Mouse (Mus musculus) forebrain, postnatal 0 days (tissue): ENCODE data around the gene Eva1b. TPM values are rescaled to one million over a fixed set of nuclear protein-coding genes. Genes with fewer than 3 reads are reported as not detected.
"Not testable (repeated sequence)": the region's sequence is repeated elsewhere in the genome, so short reads cannot be mapped to it uniquely, and the experiment has no call there.

ENCODE experiments used
- ATAC-seq: fragments of 200-750 bp; cut with Nextera tagmentation; 2 replicates; pipeline ENCODE4 v1.8.0; 2017; ENCODE audit warnings: mild to moderate bottlenecking, moderate library complexity
- DNase-seq: peaks from one replicate; pipeline ENCODE4 v3.0.0-alpha.2; 2015
- H3K27ac ChIP-seq: fragments of 300-500 bp; sonication (generic); 2 replicates; pipeline ENCODE4 v1.5.1; 2014; ENCODE audit warnings: low read depth, mild to moderate bottlenecking, antibody characterized with exemption, low read length, moderate library complexity, mixed read lengths
- H3K27me3 ChIP-seq: fragments of 300-500 bp; sonication (generic); 2 replicates; pipeline ENCODE4 v1.6.1; 2014; ENCODE audit warnings: mild to moderate bottlenecking, low read length, mixed read lengths; ENCODE audit not compliant: insufficient read depth
- H3K36me3 ChIP-seq: fragments of 300-500 bp; sonication (generic); 2 replicates; pipeline ENCODE4 v1.6.1; 2014; ENCODE audit warnings: mild to moderate bottlenecking, moderate library complexity; ENCODE audit not compliant: insufficient read depth
- H3K4me1 ChIP-seq: fragments of 300-500 bp; sonication (generic); 2 replicates; pipeline ENCODE4 v1.6.1; 2014; ENCODE audit warnings: antibody characterized with exemption; ENCODE audit not compliant: insufficient read depth
- H3K4me2 ChIP-seq: fragments of 300-500 bp; sonication (generic); 2 replicates; pipeline ENCODE4 v1.6.1; 2014; ENCODE audit warnings: low read depth, mild to moderate bottlenecking, moderate library complexity
- H3K4me3 ChIP-seq: fragments of 300-500 bp; sonication (generic); 2 replicates; pipeline ENCODE4 v1.5.1; 2014; ENCODE audit warnings: low read depth, low read length, mixed read lengths
- H3K9ac ChIP-seq: fragments of 300-500 bp; sonication (generic); 2 replicates; pipeline ENCODE4 v1.6.1; 2014; ENCODE audit warnings: mild to moderate bottlenecking
- H3K9me3 ChIP-seq: fragments of 300-500 bp; sonication (generic); 2 replicates; pipeline ENCODE4 v1.6.1; 2016; ENCODE audit warnings: low read length
- CTCF ChIP-seq: sonication (generic); IDR thresholded peaks from 2 replicates; pipeline ENCODE4 v1.5.1; 2016; ENCODE audit warnings: antibody characterized with exemption, control low read depth, low read depth
- WGBS: fragments of 180-500 bp; shearing (Covaris S2); extraction: QIAGEN DNeasy Blood & Tissue Kit; methylation state at CpG from one replicate; pipeline ENCODE4 v1.1.7; 2014; 5-methylcytosine and 5-hydroxymethylcytosine counted together
- polyA plus RNA-seq: library from polyadenylated mRNA; unstranded; fragments of >200 nt; fragmentation: Nextera tagmentation; extraction: Ambion mirVana; gene quantifications from 2 replicates; pipeline ENCODE4 v1.2.1, GENCODE M21; 2015
- total RNA-seq: library from RNA; depleted of rRNA; stranded (reverse); fragments of >200 nt; gene quantifications from 2 replicates; pipeline ENCODE4 v1.2.3, GENCODE M21; 2014

The Eva1b gene
- total and polyA plus RNA-seq, 2 experiments from 2014 or later = 10.6 to 12.9 TPM

- Histone ChIP-seq H3K9ac (no peak overlapping the region), H3K9me3 (no peaks in the 10 kb centered on the region), H3K27me3 (no peaks in the 10 kb centered on the region), H3K4me2 (no peak overlapping the region), H3K4me1 (no peaks in the 10 kb centered on the region), H3K27ac (no peak overlapping the region), H3K36me3 (peaks cover 74% of the 10 kb centered on the region), H3K4me3 (no peak overlapping the region)
- ATAC-seq (no peak), DNase-seq (no peak)
- 84% methylated on average over 5 of the region's 5 CpGs for whole genome bisulfite sequencing
- TF ChIP-seq CTCF = no peak
These were observed 26.3 kb downstream of the Eva1b start for GRCm38 (mm10) chr4:126173800-126174199.

- not testable (repeated sequence) for ATAC-seq, H3K4me3 ChIP-seq, H3K4me2 ChIP-seq, H3K9ac ChIP-seq, H3K27me3 ChIP-seq, H3K27ac ChIP-seq, DNase-seq, H3K9me3 ChIP-seq, H3K4me1 ChIP-seq
- H3K36me3 ChIP-seq = peaks cover 64% of the 10 kb centered on the region
- WGBS = 93% methylated on average over 7 of the region's 7 CpGs
These were observed 28.4 kb downstream of the Eva1b start for GRCm38 (mm10) chr4:126175980-126176379.

GRCm38 (mm10) chr4:126181170-126181957 lies 33.8 kb downstream of the Eva1b start:
- peak; percentile 81 for TF ChIP-seq CTCF
- H3K36me3 ChIP-seq = peaks cover 31% of the 10 kb centered on the region
- 50% methylated on average over 7 of the region's 7 CpGs for WGBS

GRCm38 (mm10) chr4:126183034-126183433 lies 35.5 kb downstream of the Eva1b start:
- Histone ChIP-seq H3K27me3 (no peaks in the 10 kb centered on the region), H3K4me1 (no peaks in the 10 kb centered on the region), H3K27ac (no peak overlapping the region), H3K4me2 (no peak overlapping the region), H3K9ac (no peak overlapping the region), H3K36me3 (peaks cover 17% of the 10 kb centered on the region), H3K9me3 (no peaks in the 10 kb centered on the region), H3K4me3 (no peak overlapping the region)
- TF ChIP-seq CTCF = no peak
- ATAC-seq (no peak), DNase-seq (no peak)
- 87% methylated on average over 5 of the region's 5 CpGs for WGBS

More at GRCm38 (mm10) chr4:126181170-126181957, 33.8 kb downstream of the Eva1b start:
- no peaks in the 10 kb centered on the region for H3K27me3 ChIP-seq
- ATAC-seq = peak; percentile 69
- no peaks in the 10 kb centered on the region for H3K4me1 ChIP-seq
- H3K27ac ChIP-seq = no peak overlapping the region
- H3K9ac ChIP-seq = no peak overlapping the region
- no peaks in the 10 kb centered on the region for H3K9me3 ChIP-seq
- no peak overlapping the region for H3K4me2 ChIP-seq
- H3K4me3 ChIP-seq = no peak overlapping the region
- DNase-seq = peak; percentile 70

- H3K36me3 ChIP-seq = no peaks in the 10 kb centered on the region
- H3K9me3 ChIP-seq = no peaks in the 10 kb centered on the region
- H3K4me3 ChIP-seq = no peak overlapping the region
- no peak for TF ChIP-seq CTCF
- no peak overlapping the region for H3K9ac ChIP-seq
- 97% methylated on average over 3 of the region's 3 CpGs for WGBS
- H3K27ac ChIP-seq = no peak overlapping the region
- ATAC-seq (no peak), DNase-seq (no peak)
- H3K4me2 ChIP-seq = no peak overlapping the region
- no peaks in the 10 kb centered on the region for H3K4me1 ChIP-seq
- H3K27me3 ChIP-seq = no peaks in the 10 kb centered on the region
These were observed 39.6 kb downstream of the Eva1b start for GRCm38 (mm10) chr4:126187096-126187495.

- no peak for TF ChIP-seq CTCF
- no peak for ATAC-seq
- H3K27ac ChIP-seq = no peak overlapping the region
- no peaks in the 10 kb centered on the region for H3K27me3 ChIP-seq
- no peaks in the 10 kb centered on the region for H3K4me1 ChIP-seq
- H3K9ac ChIP-seq = no peak overlapping the region
- no peak overlapping the region for H3K4me2 ChIP-seq
- peaks cover 9% of the 10 kb centered on the region; the same call in 1 of the 2 replicates for H3K36me3 ChIP-seq
- 92% methylated on average over 2 of the region's 2 CpGs for WGBS
- H3K9me3 ChIP-seq = no peaks in the 10 kb centered on the region
- no peak for DNase-seq
- H3K4me3 ChIP-seq = no peak overlapping the region
These were observed 43.1 kb downstream of the Eva1b start for GRCm38 (mm10) chr4:126190636-126191035.

- DNase-seq = no peak
- ATAC-seq = no peak
- H3K27ac ChIP-seq = no peak overlapping the region
- H3K4me1 ChIP-seq = no peaks in the 10 kb centered on the region
- no peaks in the 10 kb centered on the region for H3K27me3 ChIP-seq
- H3K4me2 ChIP-seq = no peak overlapping the region
- no peak overlapping the region for H3K9ac ChIP-seq
- H3K9me3 ChIP-seq = no peaks in the 10 kb centered on the region
- TF ChIP-seq CTCF = no peak
- peaks cover 9% of the 10 kb centered on the region; the same call in 1 of the 2 replicates for H3K36me3 ChIP-seq
- no peak overlapping the region for H3K4me3 ChIP-seq
These were observed 46.7 kb downstream of the Eva1b start for GRCm38 (mm10) chr4:126194216-126194615.
